Mouse (Mus musculus): ENCODE measurements at regions not wholly inside any gene's neighbourhood (a gene's known extent, or its start where the extent isn't known, plus 50 kb on each side); places are given as distances from the start of the nearest gene placed in this dataset.

GRCm38 (mm10) chr3:121902246-121902645 is 50.1 kb upstream of the Arhgap29 start:
- Histone ChIP-seq H3K27ac (ENCODE audit: low read length) (no peak overlapping the region), H3K4me3 (ENCODE audit: low read depth, low read length) (no peak overlapping the region), H3K9me3 (ENCODE audit: control insufficient read depth, low read depth, low read length) (no peaks in the 10 kb centered on the region), H3K4me1 (ENCODE audit: control insufficient read depth, insufficient read depth, low read length) (no peaks in the 10 kb centered on the region; the same call in 1 of the 2 replicates), H3K27me3 (ENCODE audit: control insufficient read depth, insufficient read depth, low read length) (no peaks in the 10 kb centered on the region), H3K9ac (replicated peaks; ENCODE audit: low read depth, low read length) (no peak overlapping the region), H3K36me3 (ENCODE audit: control insufficient read depth, insufficient read depth, low read length) (no peaks in the 10 kb centered on the region), H3K4me2 (replicated peaks; ENCODE audit: low read depth, low read length) (no peak overlapping the region)
- 88% methylated on average over 15 of the region's 15 CpGs for WGBS
- no peak for ATAC-seq (ENCODE audit: insufficient number of reproducible peaks, insufficient read depth, low FRiP score, low read depth)

- H3K27me3 ChIP-seq (ENCODE audit: control insufficient read depth, insufficient read depth, low read length): no peaks in the 10 kb centered on the region
- WGBS: 63% methylated on average over 8 of the region's 8 CpGs
- H3K9me3 ChIP-seq (ENCODE audit: control insufficient read depth, low read depth, low read length): no peaks in the 10 kb centered on the region
- no peak overlapping the region for H3K4me2 ChIP-seq (replicated peaks; ENCODE audit: low read depth, low read length)
- no peak overlapping the region for H3K4me3 ChIP-seq (ENCODE audit: low read depth, low read length)
- H3K27ac ChIP-seq (ENCODE audit: low read length): no peak overlapping the region
- no peak overlapping the region for H3K9ac ChIP-seq (replicated peaks; ENCODE audit: low read depth, low read length)
- no peaks in the 10 kb centered on the region for H3K36me3 ChIP-seq (ENCODE audit: control insufficient read depth, insufficient read depth, low read length)
- no peak for ATAC-seq (ENCODE audit: insufficient number of reproducible peaks, insufficient read depth, low FRiP score, low read depth)
- H3K4me1 ChIP-seq (ENCODE audit: control insufficient read depth, insufficient read depth, low read length): no peaks in the 10 kb centered on the region; the same call in 1 of the 2 replicates
Measured at GRCm38 (mm10) chr3:121900429-121900844, 51.9 kb upstream of the Arhgap29 start.

GRCm38 (mm10) chr3:121897821-121898574 is 54.3 kb upstream of the Arhgap29 start:
- no peak for ATAC-seq (ENCODE audit: insufficient number of reproducible peaks, insufficient read depth, low FRiP score, low read depth)
- H3K27ac ChIP-seq (ENCODE audit: low read length): no peak overlapping the region
- no peak overlapping the region for H3K4me2 ChIP-seq (replicated peaks; ENCODE audit: low read depth, low read length)
- H3K9ac ChIP-seq (replicated peaks; ENCODE audit: low read depth, low read length): no peak overlapping the region
- H3K9me3 ChIP-seq (ENCODE audit: control insufficient read depth, low read depth, low read length): no peaks in the 10 kb centered on the region
- H3K4me1 ChIP-seq (ENCODE audit: control insufficient read depth, insufficient read depth, low read length): no peaks in the 10 kb centered on the region; the same call in 1 of the 2 replicates
- 49% methylated on average over 14 of the region's 14 CpGs for whole genome bisulfite sequencing
- H3K27me3 ChIP-seq (ENCODE audit: control insufficient read depth, insufficient read depth, low read length): no peaks in the 10 kb centered on the region
- no peaks in the 10 kb centered on the region for H3K36me3 ChIP-seq (ENCODE audit: control insufficient read depth, insufficient read depth, low read length)
- H3K4me3 ChIP-seq (ENCODE audit: low read depth, low read length): no peak overlapping the region

GRCm38 (mm10) chr3:121893606-121894005 is 58.7 kb upstream of the Arhgap29 start:
- H3K27me3 ChIP-seq (ENCODE audit: control insufficient read depth, insufficient read depth, low read length): no peaks in the 10 kb centered on the region
- H3K4me1 ChIP-seq (ENCODE audit: control insufficient read depth, insufficient read depth, low read length): no peaks in the 10 kb centered on the region
- no peaks in the 10 kb centered on the region for H3K9me3 ChIP-seq (ENCODE audit: control insufficient read depth, low read depth, low read length)
- H3K4me2 ChIP-seq (replicated peaks; ENCODE audit: low read depth, low read length): no peak overlapping the region
- no peaks in the 10 kb centered on the region for H3K36me3 ChIP-seq (ENCODE audit: control insufficient read depth, insufficient read depth, low read length)
- no peak overlapping the region for H3K27ac ChIP-seq (ENCODE audit: low read length)
- no peak overlapping the region for H3K4me3 ChIP-seq (ENCODE audit: low read depth, low read length)
- no peak overlapping the region for H3K9ac ChIP-seq (replicated peaks; ENCODE audit: low read depth, low read length)
- WGBS: 66% methylated on average over 7 of the region's 7 CpGs
- no peak for ATAC-seq (ENCODE audit: insufficient number of reproducible peaks, insufficient read depth, low FRiP score, low read depth)

- Histone ChIP-seq H3K4me2 (replicated peaks; ENCODE audit: low read depth, low read length) (no peak overlapping the region), H3K9ac (replicated peaks; ENCODE audit: low read depth, low read length) (no peak overlapping the region), H3K27ac (ENCODE audit: low read length) (no peak overlapping the region), H3K27me3 (ENCODE audit: control insufficient read depth, insufficient read depth, low read length) (no peaks in the 10 kb centered on the region), H3K36me3 (ENCODE audit: control insufficient read depth, insufficient read depth, low read length) (no peaks in the 10 kb centered on the region), H3K9me3 (ENCODE audit: control insufficient read depth, low read depth, low read length) (no peaks in the 10 kb centered on the region), H3K4me1 (ENCODE audit: control insufficient read depth, insufficient read depth, low read length) (no peaks in the 10 kb centered on the region), H3K4me3 (ENCODE audit: low read depth, low read length) (no peak overlapping the region)
- no peak for ATAC-seq (ENCODE audit: insufficient number of reproducible peaks, insufficient read depth, low FRiP score, low read depth)
- WGBS: 86% methylated on average over 3 of the region's 3 CpGs
Measured at GRCm38 (mm10) chr3:121892675-121893074, 59.7 kb upstream of the Arhgap29 start.

DNA sequence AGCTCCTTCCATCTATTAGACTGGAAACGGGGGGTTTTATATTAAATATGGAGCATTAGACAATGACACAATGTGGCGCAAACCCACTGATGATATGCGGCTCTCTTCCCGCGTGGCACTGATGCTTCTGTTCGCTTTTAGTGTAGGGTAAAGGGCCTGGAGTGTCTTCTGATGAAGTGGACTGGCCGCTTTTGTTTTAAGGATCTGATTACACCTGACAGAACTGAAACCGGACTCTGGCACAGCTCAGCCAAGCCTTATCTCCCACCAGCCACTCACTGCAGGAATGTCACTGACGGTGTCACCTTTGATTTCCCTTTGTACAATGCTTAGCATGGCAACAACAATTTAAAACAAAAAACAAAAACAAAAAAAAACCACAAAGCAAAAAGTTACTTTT is 61.0 kb upstream of the Arhgap29 start:
- Histone ChIP-seq H3K4me3 (ENCODE audit: low read depth, low read length) (no peak overlapping the region), H3K27ac (ENCODE audit: low read length) (no peak overlapping the region), H3K9ac (replicated peaks; ENCODE audit: low read depth, low read length) (no peak overlapping the region), H3K36me3 (ENCODE audit: control insufficient read depth, insufficient read depth, low read length) (no peaks in the 10 kb centered on the region), H3K9me3 (ENCODE audit: control insufficient read depth, low read depth, low read length) (no peaks in the 10 kb centered on the region), H3K4me1 (ENCODE audit: control insufficient read depth, insufficient read depth, low read length) (no peaks in the 10 kb centered on the region), H3K4me2 (replicated peaks; ENCODE audit: low read depth, low read length) (0 out of 2 replicates have a peak overlapping the region, but pooled peaks have one; percentile 4), H3K27me3 (ENCODE audit: control insufficient read depth, insufficient read depth, low read length) (no peaks in the 10 kb centered on the region)
- no peak for ATAC-seq (ENCODE audit: insufficient number of reproducible peaks, insufficient read depth, low FRiP score, low read depth)
- 34% methylated on average over 9 of the region's 9 CpGs for WGBS

- Histone ChIP-seq H3K9me3 (ENCODE audit: control insufficient read depth, low read depth, low read length) (no peaks in the 10 kb centered on the region), H3K27ac (ENCODE audit: low read length) (no peak overlapping the region), H3K36me3 (ENCODE audit: control insufficient read depth, insufficient read depth, low read length) (no peaks in the 10 kb centered on the region), H3K9ac (replicated peaks; ENCODE audit: low read depth, low read length) (no peak overlapping the region), H3K4me3 (ENCODE audit: low read depth, low read length) (no peak overlapping the region), H3K4me2 (replicated peaks; ENCODE audit: low read depth, low read length) (no peak overlapping the region), H3K27me3 (ENCODE audit: control insufficient read depth, insufficient read depth, low read length) (no peaks in the 10 kb centered on the region), H3K4me1 (ENCODE audit: control insufficient read depth, insufficient read depth, low read length) (no peaks in the 10 kb centered on the region)
- 48% methylated on average over 5 of the region's 5 CpGs for WGBS
- no peak for ATAC-seq (ENCODE audit: insufficient number of reproducible peaks, insufficient read depth, low FRiP score, low read depth)
Measured at GRCm38 (mm10) chr3:121890563-121890962, 61.8 kb upstream of the Arhgap29 start.

DNA sequence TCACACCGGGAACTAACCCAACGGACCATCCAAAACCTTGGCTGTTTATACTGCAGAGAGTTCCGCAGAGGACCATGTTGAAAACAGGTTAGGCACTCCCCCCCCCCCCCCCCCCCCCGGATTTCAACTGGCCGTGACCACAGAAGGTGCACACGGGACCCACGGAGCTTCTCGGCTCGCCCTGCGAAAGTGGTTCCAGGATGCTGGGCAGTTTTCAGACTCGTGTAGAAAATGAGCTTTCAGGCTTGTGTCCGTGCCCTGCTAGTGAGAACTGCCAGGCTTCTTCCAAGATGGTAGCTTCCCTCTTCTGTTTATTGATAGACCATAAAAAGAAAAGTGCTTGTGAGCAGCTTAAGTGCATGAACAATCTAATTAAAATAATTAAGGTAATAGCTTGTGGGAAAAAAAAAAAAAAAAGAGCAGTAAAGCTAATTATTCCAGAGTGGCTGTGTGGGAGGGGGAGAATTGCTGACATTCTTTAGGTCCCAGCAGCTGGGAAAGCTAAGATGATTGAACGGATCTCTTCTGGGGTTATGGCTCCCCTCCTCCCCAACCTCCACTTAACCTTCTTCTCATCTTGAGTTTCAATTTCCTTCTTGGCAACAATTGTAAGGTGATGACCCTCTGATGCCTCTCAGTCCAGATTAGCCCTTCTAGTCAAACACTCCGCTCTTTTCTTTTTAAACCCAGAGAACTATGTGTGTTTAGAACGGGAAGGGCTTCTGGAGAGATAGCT is 65.3 kb upstream of the Arhgap29 start:
- no peak overlapping the region for H3K27ac ChIP-seq (ENCODE audit: low read length)
- ATAC-seq (ENCODE audit: insufficient number of reproducible peaks, insufficient read depth, low FRiP score, low read depth): no peak

More for the DNA sequence above, 65.3 kb upstream of the Arhgap29 start:
- Histone ChIP-seq H3K27me3 (ENCODE audit: control insufficient read depth, insufficient read depth, low read length) (no peaks in the 10 kb centered on the region), H3K4me3 (ENCODE audit: low read depth, low read length) (no peak overlapping the region), H3K9me3 (ENCODE audit: control insufficient read depth, low read depth, low read length) (no peaks in the 10 kb centered on the region), H3K4me2 (replicated peaks; ENCODE audit: low read depth, low read length) (0 out of 2 replicates have a peak overlapping the region, but pooled peaks have one; percentile 23), H3K4me1 (ENCODE audit: control insufficient read depth, insufficient read depth, low read length) (no peaks in the 10 kb centered on the region), H3K9ac (replicated peaks; ENCODE audit: low read depth, low read length) (no peak overlapping the region), H3K36me3 (ENCODE audit: control insufficient read depth, insufficient read depth, low read length) (no peaks in the 10 kb centered on the region)
- 15% methylated on average over 15 of the region's 15 CpGs for WGBS

Measured in stomach, embryonic 14.5 days (tissue).